Mouse (Mus musculus) G1E (cell line): ENCODE results near the gene Tedc1. TPM values are rescaled to one million over a fixed set of nuclear protein-coding genes. Genes with fewer than 3 reads are reported as not detected.

Experiments used
- ATAC-seq: 2 replicates; pipeline ENCODE4 v1.8.0; 2016; ENCODE audit warnings: mild to moderate bottlenecking; ENCODE audit not compliant: insufficient number of reproducible peaks, poor library complexity, low FRiP score, severe bottlenecking; ENCODE audit errors: extremely low read depth
- DNase-seq: peaks from one replicate; pipeline ENCODE4 v3.0.0; 2012; ENCODE audit warnings: low spot score
- H3K27me3 ChIP-seq: 2 replicates; pipeline ENCODE4 v1.6.1; 2012; ENCODE audit warnings: mild to moderate bottlenecking, low read length, inconsistent platforms; ENCODE audit not compliant: insufficient read depth
- H3K36me3 ChIP-seq: replicated peaks from 2 replicates; pipeline ENCODE3; 2012; ENCODE audit warnings: mild to moderate bottlenecking, inconsistent platforms
- H3K4me1 ChIP-seq: 2 replicates; pipeline ENCODE4 v1.6.1; 2012; ENCODE audit warnings: low read depth, low read length, inconsistent platforms, mixed read lengths; ENCODE audit not compliant: insufficient read depth
- H3K4me3 ChIP-seq: 2 replicates; pipeline ENCODE4 v1.5.1; 2012; ENCODE audit warnings: low read depth, mild to moderate bottlenecking, inconsistent platforms, low read length, moderate library complexity, mixed read lengths
- H3K9me3 ChIP-seq: replicated peaks from 2 replicates; pipeline ENCODE4 v1.6.1; 2012; ENCODE audit warnings: inconsistent platforms
- CTCF ChIP-seq: IDR thresholded peaks from 2 replicates; pipeline ENCODE4 v1.5.1; 2012; ENCODE audit warnings: low read depth, low read length, inconsistent platforms, mixed read lengths
- GATA1 ChIP-seq: IDR thresholded peaks from 2 replicates; pipeline ENCODE4 v1.6.1; 2012; ENCODE audit warnings: borderline replicate concordance, low read length, inconsistent platforms, mixed read lengths
- GATA2 ChIP-seq: IDR thresholded peaks from 2 replicates; pipeline ENCODE4 v1.6.1; 2012; ENCODE audit warnings: low read depth, low read length, inconsistent platforms, borderline replicate concordance
- POLR2AphosphoS5 ChIP-seq: IDR thresholded peaks from 2 replicates; pipeline ENCODE4 v1.6.1; 2012; ENCODE audit warnings: low read depth, low read length, inconsistent platforms; ENCODE audit not compliant: insufficient replicate concordance
- TAL1 ChIP-seq: conservative IDR thresholded peaks from 2 replicates; pipeline ENCODE4 v1.6.1; 2012; ENCODE audit warnings: low read depth, low read length, inconsistent platforms, mixed read lengths
- polyA plus RNA-seq: library from polyadenylated mRNA; stranded (reverse); fragments of >175 nt; gene quantifications from 2 replicates; pipeline ENCODE4 v1.2.3, GENCODE M21; 2012
- total RNA-seq, 2 experiments: library from RNA; stranded (forward) in 1 of 2; stranded (reverse) in 1 of 2; fragments of 200-1000 nt in 1 of 2; fragments of >200 nt in 1 of 2; fragmentation: Nextera tagmentation in 1 of 2; gene quantifications; 2 replicates each; pipeline ENCODE4 v1.2.3; 2014 to 2017

The Tedc1 gene
- total and polyA plus RNA-seq, 3 experiments, result 8.4 to 35.1 (median 9.3) TPM

GRCm38 (mm10) chr12:113181020-113181419, 24.8 kb downstream of the Tedc1 start:
- Histone ChIP-seq H3K36me3 (no peaks in the 10 kb centered on the region), H3K9me3 (peaks cover 6% of the 10 kb centered on the region), H3K4me3 (no peak overlapping the region), H3K27me3 (peaks cover 4% of the 10 kb centered on the region; the same call in 1 of the 2 replicates), H3K4me1 (no peaks in the 10 kb centered on the region)
- no peak for ATAC-seq
- no peak for DNase-seq
- TF ChIP-seq POLR2AphosphoS5 (no peak), GATA1 (no peak), CTCF (no peak), TAL1 (no peak), GATA2 (no peak)

GRCm38 (mm10) chr12:113184945-113185344, 28.7 kb downstream of the Tedc1 start:
- H3K27me3 ChIP-seq, result peaks cover 9% of the 10 kb centered on the region; the same call in 1 of the 2 replicates
- no peaks in the 10 kb centered on the region for H3K4me1 ChIP-seq
- no peak overlapping the region for H3K4me3 ChIP-seq
- ATAC-seq, result no peak
- TF ChIP-seq GATA2 (no peak), CTCF (no peak), GATA1 (no peak), POLR2AphosphoS5 (no peak), TAL1 (no peak)
- no peak for DNase-seq
- no peaks in the 10 kb centered on the region for H3K36me3 ChIP-seq
- peaks cover 38% of the 10 kb centered on the region for H3K9me3 ChIP-seq

GRCm38 (mm10) chr12:113185442-113186291, 29.4 kb downstream of the Tedc1 start, which contains the start of gene Tmem121:
Gene Tmem121, plus strand, starts transcription at chr12:113185930.
- TF ChIP-seq GATA1, result no peak
- no peak for TF ChIP-seq POLR2AphosphoS5
- no peak for TF ChIP-seq TAL1
- no peak for TF ChIP-seq GATA2
- no peak for TF ChIP-seq CTCF
- no peak for ATAC-seq
- DNase-seq, result no peak
- H3K9me3 ChIP-seq, result peaks cover 38% of the 10 kb centered on the region
- no peaks in the 10 kb centered on the region for H3K36me3 ChIP-seq
- no peak within 1 kb of the TSS for H3K4me3 ChIP-seq
- H3K4me1 ChIP-seq, result no peaks in the 10 kb centered on the region
- peaks cover 9% of the 10 kb centered on the region; the same call in 1 of the 2 replicates for H3K27me3 ChIP-seq

DNA sequence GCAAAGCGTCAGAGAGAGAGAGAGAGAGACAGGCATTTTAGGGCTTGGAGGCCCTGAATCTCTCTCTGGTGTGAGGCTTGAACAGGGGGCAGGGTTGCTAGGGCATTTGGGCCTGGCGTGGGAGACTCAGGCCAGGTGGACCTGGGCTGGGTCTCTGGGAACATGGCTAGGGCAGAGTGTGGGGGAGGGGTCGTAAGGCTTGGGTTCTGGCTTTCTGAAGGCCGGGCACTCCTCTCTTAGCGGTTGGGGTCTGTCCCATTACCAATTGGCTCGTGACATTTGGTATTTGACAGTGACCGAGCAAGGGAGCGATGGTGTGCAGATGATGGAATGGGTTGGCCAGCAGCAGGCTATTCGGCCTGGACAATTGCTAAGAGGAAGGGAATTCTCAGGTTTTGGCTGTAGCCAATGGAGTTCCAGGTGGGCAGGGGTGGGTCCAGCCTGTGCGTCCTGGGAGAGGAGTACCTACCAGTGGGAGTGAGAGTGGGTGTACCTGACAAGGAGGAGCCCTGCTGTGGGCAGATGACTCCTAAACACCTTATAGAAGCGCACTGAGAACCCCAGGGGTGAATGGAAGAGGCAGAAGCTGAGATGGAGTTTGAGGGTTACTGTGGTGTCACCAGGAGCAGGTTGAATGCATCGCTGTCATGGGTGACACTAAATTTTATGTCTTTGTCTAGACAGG, 30.2 kb downstream of the Tedc1 start:
- Histone ChIP-seq H3K4me3 (no peak overlapping the region), H3K4me1 (no peaks in the 10 kb centered on the region), H3K36me3 (no peaks in the 10 kb centered on the region), H3K27me3 (peaks cover 9% of the 10 kb centered on the region; the same call in 1 of the 2 replicates), H3K9me3 (peaks cover 38% of the 10 kb centered on the region)
- DNase-seq, result no peak
- ATAC-seq, result no peak
- TF ChIP-seq TAL1, result no peak
- no peak for TF ChIP-seq POLR2AphosphoS5
- TF ChIP-seq GATA1, result no peak
- TF ChIP-seq CTCF, result no peak
- no peak for TF ChIP-seq GATA2

GRCm38 (mm10) chr12:113187011-113187375, 30.8 kb downstream of the Tedc1 start:
- Histone ChIP-seq H3K9me3 (peaks cover 38% of the 10 kb centered on the region), H3K4me3 (no peak overlapping the region), H3K27me3 (peaks cover 9% of the 10 kb centered on the region; the same call in 1 of the 2 replicates), H3K36me3 (no peaks in the 10 kb centered on the region), H3K4me1 (no peaks in the 10 kb centered on the region)
- no peak for ATAC-seq
- no peak for TF ChIP-seq TAL1
- no peak for TF ChIP-seq POLR2AphosphoS5
- TF ChIP-seq GATA2, result no peak
- no peak for TF ChIP-seq CTCF
- TF ChIP-seq GATA1, result no peak
- no peak for DNase-seq

DNA sequence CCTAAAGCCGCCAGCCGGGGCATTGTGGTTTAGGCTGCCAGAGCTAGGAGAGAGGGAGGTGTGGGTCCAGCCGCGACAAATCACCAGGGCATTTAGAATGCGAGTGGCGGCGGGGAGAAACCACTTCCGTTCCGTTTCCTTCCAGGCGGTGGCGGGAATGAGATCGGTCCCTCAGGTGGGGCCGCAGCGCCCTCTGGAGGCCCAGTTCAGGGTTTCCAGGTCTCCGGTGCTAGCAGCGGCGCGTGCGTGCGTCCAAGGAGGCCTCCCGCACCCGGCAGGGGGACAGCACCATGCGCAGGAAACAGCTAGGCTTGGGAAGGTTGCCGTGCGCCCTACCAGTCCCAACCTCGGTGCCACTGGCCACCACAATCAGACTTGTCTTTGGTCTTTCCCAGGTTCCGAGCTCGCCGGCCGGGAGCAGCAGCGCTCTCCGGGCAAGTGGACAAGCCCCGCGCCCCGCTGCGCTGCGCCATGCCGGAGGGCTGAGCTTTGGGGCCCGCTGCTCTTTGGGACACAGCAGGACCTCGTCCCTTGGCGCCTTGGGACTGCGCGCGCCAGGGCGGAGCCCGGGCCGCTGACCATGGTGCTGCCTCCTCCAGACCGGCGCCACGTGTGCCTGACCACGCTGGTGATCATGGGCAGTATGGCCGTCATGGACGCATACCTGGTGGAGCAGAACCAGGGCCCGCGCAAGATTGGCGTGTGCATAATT, 31.5 kb downstream of the Tedc1 start:
- H3K4me3 ChIP-seq, result peak overlapping the region; percentile 22; the same call in 1 of the 2 replicates

More for the DNA sequence above, 31.5 kb downstream of the Tedc1 start:
- Histone ChIP-seq H3K9me3 (peaks cover 38% of the 10 kb centered on the region), H3K4me1 (no peaks in the 10 kb centered on the region), H3K27me3 (peaks cover 11% of the 10 kb centered on the region; the same call in 1 of the 2 replicates), H3K36me3 (no peaks in the 10 kb centered on the region)
- TF ChIP-seq CTCF, result no peak
- no peak for TF ChIP-seq TAL1
- no peak for TF ChIP-seq GATA1
- TF ChIP-seq POLR2AphosphoS5, result no peak
- ATAC-seq (no peak), DNase-seq (no peak)
